Mouse (Mus musculus) c-Kit-negative CD71-positive TER-119-positive erythroid progenitor cells, embryonic 14.5 days (primary cell): ENCODE results near the gene Kctd20.

Experiments
- DNase-seq: peaks from one replicate; pipeline ENCODE4 v3.0.0-alpha.2; 2013; ENCODE audit warnings: low read depth, low spot score

Gene Kctd20

DNA sequence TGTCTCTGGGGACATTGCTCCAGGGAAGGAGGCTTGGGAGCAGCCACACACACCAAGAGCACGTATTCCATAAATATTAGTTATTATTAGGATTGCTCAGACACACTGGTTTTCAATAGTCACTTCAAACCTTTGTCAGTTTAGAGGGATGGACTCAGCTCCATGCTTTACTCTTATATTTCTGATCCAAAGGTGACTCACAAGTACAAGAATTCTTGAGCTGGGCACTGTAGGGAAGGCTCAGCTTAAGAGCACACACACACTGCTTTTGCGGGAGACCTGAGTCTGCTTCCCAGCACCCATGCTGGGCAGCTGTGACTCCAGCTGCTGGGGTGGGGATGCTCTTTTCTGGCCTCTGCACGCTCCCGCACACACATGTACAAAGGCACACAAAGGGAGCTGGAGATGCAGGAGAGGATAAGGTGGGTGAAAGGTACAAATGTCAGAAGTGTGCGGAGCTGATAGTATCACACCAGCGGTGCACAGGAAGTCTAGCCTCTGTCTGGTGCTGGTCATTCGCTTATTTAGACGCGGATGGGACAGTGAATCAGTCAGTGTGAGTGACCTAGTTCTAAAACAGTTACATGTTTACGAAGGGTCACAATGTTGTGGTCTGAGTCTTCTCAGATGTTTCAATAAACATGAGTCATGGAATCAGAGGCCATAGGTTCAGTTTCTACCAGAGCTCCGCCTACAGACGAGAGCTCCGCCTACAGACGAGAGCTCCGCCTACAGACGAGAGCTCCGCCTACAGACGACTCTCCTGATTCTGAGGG, 20.1 kb upstream of the Kctd20 start:
- no peak for DNase-seq

DNA sequence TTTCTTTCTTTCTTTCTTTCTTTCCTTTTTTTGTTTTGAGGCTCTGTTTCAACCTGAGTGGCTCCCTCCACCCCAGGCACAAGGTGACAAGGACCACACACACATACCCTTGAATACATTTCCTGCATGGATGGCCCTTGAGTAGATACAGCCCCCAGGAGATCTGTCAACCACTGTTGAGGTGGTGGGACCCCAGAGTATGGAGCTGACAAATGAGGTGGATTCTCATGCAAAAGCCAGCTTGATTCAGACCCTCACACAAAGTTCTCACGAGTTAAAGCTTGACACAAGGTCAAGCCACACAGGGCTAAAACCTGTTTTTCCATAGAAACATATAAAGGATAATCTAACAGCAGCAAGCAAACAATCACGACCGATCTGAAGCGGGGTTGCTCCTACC, 19.5 kb upstream of the Kctd20 start:
- DNase-seq, result no peak

DNA sequence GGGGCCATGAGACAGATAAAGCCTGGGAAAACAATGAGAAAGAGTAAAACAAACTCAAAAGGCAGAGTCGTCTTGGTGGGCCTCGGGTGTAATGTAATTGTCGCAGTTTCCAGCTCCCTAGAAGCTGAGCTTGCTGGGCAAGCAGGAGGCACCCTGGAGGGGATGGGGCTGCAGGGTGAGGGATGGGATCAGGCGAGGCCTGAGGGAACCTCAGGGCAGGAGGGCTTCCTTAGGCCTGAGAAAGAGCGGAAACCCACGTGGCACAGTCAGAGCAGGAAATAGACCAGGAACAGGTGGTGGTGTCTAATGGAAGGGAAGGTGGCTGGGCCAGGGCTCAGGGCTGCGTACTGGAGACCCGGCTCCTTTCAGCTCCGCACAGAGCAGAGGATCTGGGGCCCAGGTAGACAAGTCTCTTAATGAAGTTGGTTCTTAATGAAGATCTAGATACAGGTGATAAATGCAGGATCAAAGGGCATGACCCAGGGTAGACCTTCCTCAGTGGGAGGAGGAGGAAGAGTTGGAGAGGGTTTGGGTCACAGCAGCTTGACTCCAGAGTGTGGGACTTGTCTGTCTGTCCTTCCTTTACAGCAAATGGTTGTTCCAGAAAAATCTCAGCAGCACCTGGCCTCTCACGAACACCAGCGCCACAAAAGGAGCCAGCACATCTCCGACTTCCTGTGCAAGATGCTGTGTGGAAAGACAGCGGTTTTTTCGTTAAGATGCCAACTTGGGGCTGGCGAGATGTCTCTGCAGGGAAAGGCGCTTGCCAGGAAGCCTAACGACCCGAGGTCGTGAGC, 17.4 kb upstream of the Kctd20 start:
- no peak for DNase-seq

DNA sequence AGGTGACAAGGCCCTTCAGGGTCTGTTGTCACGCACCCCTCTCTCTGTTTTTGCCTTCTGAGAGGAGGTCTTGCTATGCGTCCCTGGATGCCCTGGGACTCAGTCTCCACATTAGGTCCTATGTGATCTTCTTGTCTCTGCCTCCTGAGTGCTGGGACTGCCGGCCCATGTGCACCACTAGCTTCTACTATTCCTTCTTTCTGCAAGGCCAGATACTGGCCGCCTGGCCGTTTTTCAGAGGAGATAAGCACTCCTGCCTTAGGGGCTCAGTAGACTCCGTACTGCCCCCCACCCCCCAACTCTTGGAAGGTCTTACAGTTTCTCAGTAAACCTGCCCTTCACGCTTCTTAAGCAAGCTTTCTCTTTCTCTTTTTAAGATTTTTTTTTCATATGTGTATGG, 15.6 kb upstream of the Kctd20 start:
- no peak for DNase-seq

DNA sequence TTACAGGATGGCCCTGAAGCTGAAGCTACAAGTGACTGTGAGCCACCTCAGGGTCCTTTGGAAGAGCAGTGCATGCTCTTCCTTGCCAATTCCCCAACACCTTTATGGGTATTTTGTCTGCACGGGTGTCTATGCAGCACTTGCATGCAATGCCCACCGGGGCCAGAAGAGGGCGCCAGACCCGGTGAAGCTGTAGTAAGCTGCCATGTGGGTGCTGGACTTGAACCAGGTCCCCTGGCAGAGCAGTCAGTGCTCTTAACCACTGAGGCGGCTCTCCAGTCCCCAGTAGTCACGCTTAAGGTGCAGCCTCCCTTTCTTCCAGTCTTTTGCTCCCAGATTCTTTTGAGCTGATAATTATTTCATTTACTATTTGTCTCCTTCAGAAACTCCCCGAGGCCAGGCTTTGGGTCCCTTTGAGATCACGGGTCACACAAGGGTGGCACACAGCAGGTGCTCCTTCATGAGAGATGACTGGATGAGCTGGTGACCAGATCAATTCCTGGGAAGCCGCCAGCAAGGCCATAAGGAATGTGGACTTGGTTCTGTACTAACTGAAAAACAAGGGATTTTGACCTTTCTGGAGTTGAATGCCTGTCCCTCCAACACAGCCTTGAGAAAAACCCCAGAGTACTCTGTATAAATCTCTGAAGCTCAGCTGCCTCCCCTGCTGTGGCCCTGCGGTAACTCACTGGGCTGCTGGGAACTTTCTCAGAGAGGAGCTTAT, 15.0 kb upstream of the Kctd20 start:
- DNase-seq, result no peak

DNA sequence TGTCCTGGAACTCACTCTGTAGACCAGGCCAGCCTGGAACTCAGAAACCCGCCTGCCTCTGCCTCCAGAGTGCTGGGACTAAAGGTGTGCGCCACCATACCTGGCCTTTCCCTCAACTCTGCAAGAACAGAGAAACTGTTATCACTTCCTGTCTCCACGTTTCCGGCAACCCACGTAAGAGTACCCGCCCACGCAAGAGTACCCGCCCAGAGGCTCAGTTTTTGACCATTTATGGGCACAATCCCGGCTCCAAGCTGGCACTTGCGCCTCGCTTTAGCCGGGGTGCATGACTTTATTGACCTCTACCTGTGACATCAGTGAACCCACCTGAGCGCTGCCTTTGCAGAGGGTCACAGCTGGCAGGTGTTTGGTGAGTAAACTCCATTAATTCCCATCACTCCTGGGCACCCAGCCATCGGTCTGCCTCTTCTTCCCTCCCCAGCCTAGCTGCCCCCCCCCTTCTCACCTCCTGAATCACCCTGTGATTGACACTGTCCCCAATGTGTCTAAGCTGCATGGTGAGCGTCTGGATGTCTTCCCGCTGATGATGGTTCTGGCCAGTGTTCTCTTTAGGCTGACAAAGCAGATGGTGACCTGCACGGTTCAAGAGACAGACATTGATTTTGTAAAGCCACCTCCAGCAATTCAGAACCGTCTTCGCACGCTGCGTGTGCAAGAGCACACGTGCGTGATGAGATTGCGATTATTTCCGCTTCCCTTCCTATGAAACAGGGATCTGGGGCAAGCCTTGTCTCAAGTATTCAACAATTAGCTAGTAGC, 10.8 kb upstream of the Kctd20 start:
- no peak for DNase-seq

DNA sequence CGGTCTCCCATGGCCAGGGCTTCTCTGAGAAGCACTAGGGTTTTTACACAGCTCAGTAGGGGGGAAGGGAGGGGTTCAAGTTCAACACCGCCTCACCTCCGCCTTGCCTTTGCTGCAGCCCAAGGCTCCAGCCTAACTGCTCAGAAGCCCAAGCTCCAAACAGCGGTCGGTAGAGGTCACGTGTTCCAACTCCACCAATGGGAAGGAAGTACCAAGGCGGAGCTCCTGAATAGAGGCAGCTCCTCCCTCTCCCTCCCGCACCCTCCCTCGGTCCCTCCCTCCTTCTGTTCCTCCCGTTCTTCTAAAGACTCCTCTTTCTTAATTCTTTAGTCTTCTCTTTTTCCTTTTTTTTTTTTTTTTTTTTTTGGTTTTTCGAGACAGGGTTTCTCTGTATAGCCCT, 9.6 kb upstream of the Kctd20 start:
- no peak for DNase-seq

DNA sequence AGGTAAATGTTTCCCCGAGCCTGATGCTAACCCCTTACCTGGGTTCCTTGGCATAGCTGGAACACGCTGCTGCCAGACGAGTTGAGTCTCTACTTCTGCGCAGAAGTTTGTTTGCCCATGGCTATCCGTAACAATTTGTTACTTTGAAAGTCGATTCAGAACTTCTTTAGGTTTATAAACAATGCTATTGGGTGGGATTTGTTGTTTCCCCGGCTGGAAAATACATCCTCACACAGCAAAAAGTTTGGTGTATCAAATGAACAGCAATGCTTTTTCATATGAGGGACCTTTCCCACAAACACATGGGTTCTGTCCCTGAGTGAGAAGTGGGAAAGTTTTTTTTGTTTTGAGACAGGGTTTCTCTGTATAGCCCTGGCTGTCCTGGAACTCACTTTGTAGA, 8.0 kb upstream of the Kctd20 start, which contains the start of gene Pxt1:
TSS of gene Pxt1 (minus strand) at position 101 of the 400 bp plus-strand sequence.
- DNase-seq, result no peak

DNA sequence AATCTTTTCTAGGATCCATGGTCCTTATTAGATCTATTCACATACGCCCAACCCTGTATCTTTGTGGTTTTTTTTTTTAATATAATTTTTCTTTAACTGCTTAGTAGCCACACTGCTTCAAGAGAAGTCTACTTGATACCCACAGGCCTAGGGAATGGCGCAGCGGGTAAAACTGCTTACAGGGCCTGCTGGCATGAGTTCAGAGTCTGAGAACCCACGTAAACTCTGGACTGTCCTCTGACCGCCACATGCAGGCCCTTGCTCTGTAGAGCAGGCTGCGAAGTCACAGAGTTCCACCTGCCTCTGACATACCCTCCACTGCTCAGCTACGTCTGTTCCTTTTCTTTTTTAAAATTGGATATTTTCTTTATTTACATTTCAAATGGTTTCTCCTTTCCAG, 7.3 kb upstream of the Kctd20 start:
- DNase-seq, result no peak

DNA sequence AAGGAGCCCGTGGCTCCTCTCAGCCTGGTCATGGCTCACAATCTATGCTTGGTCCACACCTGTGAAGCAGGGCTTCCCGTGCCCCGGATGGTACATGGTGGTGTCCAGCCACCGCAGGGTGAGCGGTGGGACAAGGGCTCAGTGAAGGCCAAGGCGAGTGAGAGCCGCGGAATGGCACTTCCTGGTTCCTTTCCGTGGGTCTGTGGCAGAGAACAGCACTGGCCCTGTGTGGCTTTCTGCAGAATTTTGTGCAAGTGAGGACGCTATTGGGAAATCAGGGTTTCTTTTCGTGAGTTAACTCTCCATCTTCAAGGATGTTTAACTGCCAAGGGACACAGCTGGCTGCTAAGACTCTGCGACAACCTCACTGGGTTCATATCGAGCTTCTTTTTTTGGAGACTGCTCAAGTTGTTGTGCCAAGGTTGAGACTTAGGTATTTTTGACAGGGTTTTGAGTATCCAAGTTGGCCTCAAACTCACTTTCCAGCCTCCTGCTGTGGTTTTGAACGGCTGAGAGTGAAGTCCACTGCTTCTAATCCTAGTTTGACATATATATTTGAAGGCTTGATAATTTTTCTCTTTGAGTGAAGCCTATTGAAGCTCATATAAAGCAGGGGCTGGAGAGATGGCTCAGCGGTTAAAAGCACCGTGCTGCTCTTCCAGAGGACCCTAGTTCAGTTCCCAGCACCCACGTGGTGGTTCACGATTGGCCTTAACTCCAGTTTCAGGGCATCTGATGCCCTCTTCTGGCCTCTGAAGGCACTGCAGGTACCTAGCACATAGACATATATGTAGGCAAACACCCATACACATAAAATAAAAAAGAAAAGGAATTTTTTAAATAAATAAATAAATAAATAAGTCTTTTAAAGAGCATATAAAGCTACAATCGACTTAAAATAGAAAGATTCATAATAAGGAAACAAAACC, 4.5 kb upstream of the Kctd20 start:
- DNase-seq, result no peak

DNA sequence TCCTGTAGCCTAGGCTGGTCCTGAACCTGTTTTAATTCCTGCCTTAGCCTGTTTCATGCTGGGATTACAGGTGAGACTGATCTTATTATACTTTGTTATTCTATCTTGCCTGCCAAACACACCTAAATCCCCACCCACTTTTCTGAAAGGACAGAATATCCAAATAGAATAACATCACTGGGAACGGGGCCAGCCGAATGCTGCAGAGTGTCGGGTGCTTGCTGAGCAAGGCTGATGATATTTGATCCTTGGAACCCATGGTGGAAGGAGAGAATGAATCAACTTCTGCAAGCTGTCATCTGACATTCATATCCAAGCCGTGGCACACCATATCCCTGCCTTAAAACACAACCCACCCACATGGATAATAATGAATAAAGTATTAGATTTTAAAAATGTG, 3.1 kb upstream of the Kctd20 start:
- DNase-seq, result no peak

DNA sequence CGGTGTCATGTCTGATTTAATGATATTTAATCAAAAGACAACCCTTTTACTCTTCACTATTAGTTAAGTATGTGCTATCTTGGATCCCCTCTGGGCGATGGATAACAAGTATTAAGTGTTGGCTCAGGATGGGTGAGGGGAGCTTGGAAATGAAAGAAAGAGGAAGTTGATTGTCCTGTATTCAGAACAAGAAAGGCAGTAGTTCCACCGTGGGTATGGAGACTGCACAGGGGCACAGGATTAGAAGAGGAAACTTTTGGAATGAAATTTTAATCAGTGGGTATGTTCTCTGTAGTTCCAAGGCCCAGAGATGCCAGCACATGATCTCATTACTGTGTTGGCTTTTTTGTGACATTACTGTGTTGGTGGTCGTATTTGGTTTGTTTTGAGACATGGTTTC, 999 bp upstream of the Kctd20 start:
- no peak for DNase-seq

DNA sequence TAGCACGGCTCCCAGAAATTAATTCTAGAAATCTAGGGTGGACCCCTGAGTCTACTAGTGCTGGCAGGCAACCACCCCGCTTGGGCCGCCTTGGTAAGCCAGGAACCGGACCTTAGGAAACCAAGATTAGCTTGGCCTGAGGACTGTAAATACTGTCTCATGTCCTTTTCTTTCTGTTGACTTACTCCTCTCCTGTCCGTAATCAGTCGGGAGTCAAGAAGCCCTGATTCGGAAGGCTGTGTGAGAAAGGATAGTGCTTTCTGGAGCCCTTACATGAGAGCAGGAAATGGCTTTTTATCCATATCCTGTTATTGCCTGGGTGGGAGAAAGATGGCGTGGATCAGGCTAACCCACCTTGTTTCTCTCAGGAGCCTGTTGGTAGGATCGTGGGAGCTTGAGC, 1.5 kb downstream of the Kctd20 start:
- DNase-seq, result peak; percentile 32

DNA sequence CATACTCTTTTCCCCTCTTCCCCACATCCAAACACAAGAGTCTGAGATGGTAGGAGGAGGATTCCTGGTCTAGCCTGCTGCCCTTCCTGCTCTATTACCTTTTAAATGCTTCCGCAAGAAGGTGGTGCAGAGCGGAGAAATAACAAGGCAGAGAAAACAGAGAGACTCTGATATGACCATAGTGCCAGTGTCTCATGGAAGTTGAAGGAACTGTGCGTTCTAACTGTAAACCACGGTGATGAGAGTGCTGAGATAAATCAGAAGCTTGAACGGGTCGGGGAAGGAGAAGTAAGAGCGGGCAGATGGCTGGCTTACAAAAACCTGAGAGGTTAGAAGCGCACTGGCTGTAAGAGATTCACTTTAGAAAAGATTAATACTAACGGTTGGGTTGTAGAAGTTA, 2.7 kb downstream of the Kctd20 start:
- no peak for DNase-seq

DNA sequence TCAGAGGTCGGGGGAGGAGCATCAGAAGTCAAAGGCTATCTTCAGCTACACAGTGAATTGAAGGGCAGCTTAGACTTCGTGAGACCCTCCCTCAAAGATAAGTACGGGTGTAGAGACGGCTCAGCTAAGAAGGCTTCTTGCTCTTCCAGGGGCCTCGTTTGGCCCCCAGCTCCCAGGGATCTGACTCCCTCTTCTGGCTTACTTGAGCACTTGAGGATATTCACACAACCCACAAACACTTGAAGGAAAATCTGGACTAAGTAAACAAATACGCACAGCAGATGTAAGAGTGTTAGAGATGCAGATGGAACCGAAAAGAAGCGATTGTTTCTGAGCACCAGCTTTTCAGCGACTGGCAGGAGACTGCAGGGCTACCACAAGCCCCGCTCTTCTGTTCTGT, 8.8 kb downstream of the Kctd20 start:
- DNase-seq, result no peak

DNA sequence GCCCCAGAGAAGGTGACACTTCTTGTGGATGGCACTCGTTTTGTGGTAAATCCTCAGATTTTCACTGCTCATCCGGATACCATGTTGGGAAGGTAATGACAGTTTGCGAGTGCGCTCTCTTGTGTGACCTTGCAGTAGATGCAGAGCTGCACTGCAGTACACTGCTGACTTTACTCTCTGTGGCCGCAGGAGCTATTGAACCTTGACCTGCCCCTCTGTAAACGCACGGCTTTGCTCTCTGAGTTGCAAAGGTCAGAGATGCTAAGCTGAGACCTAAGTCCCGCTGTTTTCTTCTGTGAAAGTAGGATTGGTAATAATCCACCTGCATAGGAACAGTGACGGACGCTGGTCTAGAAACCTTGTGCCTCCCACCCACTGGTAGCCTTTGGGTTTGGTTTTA, 9.8 kb downstream of the Kctd20 start:
- DNase-seq, result no peak

DNA sequence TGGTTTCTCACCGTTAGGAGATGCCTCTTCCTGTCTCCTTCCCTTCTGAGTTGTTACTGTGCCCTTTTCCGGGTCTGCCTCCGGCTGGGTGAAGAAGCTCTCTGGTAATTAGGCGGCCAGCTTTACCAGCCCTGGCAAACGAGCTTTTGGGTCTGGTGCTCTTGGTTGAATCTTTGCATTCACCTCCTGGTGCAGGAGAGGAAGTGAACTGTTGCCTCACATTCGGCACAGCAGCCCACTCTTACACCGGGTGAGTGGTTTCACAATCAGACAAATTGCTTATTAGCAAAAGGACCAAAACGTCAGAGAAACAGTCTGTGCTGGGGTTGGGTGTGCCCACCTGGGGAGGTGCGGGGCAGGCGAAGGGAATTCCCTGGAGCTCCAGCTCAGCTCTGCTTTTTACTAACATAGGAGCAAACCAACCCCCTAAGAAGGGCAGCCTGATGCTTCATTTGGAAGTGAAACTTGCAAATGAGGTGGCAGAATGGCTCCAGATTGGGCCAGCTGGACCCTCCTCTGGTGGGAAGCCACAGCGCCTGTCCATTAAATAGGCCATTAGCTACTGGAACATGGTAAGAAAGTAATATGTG, 15.4 kb downstream of the Kctd20 start:
- no peak for DNase-seq

DNA sequence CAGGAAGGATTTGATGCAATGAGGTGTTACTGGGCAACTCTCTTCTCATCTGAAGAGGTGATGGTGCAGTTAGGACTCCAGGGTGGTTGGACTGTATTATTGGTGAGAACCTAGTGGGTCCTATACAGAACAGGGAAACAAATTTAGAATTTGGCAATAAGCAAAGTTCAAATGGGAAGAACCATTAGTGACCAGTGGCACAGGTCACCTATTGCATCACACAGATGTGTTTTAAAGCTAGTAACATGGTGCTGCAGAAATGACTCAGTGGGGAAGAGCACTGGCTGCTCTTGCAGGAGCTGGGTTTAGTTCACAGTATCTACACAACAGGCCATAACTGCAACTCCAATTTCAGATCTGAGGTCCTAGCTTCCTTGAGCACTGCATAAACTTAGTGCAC, 18.4 kb downstream of the Kctd20 start:
- DNase-seq, result no peak

DNA sequence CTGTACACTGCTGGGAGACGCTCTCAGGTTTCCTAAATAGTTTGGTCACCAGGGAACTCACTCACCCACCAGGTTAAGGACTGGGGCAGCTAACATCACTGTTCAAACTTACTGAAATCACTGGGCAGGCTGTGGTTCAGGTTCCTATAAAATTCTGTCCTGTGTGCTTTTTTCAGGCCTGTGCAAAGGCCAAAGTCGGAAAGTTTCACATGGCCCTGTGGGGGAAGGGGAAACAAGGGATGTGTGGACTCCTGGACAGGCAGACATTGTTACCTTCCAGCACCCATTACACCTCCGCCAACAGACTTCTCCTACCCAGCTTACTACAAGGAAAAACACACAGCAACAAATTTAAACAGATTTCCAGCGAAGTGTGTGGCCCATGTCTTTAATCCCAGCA, 27.3 kb downstream of the Kctd20 start:
- DNase-seq, result no peak

DNA sequence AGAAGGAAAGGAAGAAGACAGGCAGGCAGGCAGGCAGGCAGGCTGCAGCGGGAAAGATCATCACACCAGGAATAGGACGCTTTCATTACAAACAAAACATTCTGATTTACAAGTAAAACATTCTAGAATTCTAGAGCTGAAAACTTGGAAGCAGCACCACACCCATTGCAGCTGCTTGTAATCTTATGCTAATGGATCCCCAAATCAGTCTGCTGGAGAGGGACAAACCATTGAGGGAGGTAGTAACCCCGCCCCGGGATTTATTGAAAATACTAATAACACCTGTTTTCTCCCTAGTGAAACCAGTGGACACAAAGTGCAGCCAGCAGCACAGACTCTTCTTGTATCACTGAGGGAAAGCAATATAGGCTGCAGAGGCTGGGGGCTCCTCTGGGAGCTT, 29.3 kb downstream of the Kctd20 start:
- no peak for DNase-seq
